Mouse (Mus musculus): ENCODE measurements at regions not wholly inside any gene's neighbourhood (a gene's known extent, or its start where the extent isn't known, plus 50 kb on each side); places are given as distances from the start of the nearest gene placed in this dataset.

DNA sequence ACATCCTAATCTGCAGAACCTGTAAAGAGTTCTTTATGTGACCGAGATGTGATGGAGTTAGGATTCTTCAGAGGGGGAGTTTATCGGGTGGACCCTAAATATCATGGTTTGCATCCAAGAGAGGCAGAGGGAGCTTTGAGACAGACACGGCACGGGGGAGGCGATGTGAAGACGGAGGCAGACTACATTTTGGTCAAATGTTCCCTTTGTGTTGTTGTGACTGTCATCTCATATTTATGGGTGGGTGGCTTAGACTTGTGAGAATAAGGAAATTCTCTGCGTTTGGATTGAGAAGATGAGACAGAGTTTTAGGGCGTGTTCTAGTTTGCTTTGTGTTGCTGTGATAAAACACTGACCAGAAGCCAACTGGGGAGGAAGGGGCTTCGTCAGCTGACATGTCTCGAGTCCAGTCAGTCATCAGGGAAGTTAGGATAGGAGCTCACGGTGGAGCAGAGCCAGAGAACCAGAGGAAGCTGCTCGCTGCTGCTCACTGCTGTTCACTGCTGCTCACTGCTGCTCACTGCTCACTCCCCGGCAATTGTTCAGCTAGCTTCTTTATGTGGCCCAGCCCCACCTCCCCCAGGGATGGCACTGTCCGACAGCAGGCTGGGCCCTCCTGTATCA lies 259.0 kb upstream of the Cnr1 start:
- peaks cover 5% of the 10 kb centered on the region; the same call in 1 of the 2 replicates for H3K27me3 ChIP-seq (ENCODE audit: insufficient read depth, poor library complexity, severe bottlenecking)
- no peak overlapping the region for H3K4me3 ChIP-seq
- no peaks in the 10 kb centered on the region for H3K36me3 ChIP-seq
- 65% methylated on average over 14 of the region's 14 CpGs for WGBS
- peaks cover 6% of the 10 kb centered on the region; the same call in 1 of the 2 replicates for H3K4me1 ChIP-seq
- no peaks in the 10 kb centered on the region for H3K9me3 ChIP-seq
- peak; percentile 71 for DNase-seq (ENCODE audit: low spot score)
- no peak overlapping the region for H3K27ac ChIP-seq

DNA sequence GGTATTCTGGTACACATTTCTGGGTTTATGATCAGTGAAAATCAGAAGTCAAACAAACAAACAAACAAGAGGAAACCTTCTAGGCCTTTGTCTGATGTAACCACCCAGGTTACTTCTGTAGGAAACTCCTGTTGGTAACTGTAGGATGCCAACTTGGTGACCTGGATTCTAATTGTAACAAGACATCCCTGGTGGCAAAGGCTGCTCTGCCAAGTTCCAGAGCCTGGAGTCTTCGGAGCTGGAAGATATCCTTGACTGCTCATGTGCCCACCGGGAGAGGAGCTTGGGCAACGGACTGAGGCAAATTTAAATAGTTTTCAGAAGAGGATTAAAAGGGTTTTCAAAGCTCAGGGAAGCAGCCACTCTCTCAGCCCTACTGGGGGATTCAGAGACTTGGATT lies 256.0 kb upstream of the Cnr1 start:
- Histone ChIP-seq H3K36me3 (no peaks in the 10 kb centered on the region), H3K4me1 (peaks cover 5% of the 10 kb centered on the region; the same call in 1 of the 2 replicates), H3K27ac (no peak overlapping the region), H3K27me3 (ENCODE audit: insufficient read depth, poor library complexity, severe bottlenecking) (peaks cover 5% of the 10 kb centered on the region; the same call in 1 of the 2 replicates), H3K4me3 (no peak overlapping the region), H3K9me3 (no peaks in the 10 kb centered on the region)
- DNase-seq (ENCODE audit: low spot score), result no peak
- 60% methylated on average over 3 of the region's 3 CpGs for WGBS

DNA sequence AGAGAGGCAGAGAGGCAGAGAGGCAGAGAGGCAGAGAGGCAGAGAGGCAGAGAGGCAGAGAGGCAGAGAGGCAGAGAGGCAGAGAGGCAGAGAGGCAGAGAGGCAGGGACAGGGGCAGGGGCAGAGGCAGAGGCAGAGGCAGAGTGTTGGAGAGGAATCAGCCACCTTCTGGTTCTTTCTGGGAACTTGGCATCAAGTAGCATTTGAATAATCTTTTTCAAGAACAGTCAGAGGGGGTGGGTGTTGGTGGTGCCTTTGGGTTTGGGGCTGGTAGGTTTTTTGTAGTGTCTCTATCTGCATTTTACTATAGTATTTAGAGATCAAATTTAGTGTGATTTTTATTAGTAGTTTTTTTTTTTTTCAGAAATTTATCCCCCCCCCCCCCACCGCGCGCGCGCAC lies 249.3 kb upstream of the Cnr1 start:
- no peaks in the 10 kb centered on the region for H3K27me3 ChIP-seq (ENCODE audit: insufficient read depth, poor library complexity, severe bottlenecking)
- H3K9me3 ChIP-seq, result no peaks in the 10 kb centered on the region
- no peak for DNase-seq (ENCODE audit: low spot score)
- no peaks in the 10 kb centered on the region for H3K4me1 ChIP-seq
- no peaks in the 10 kb centered on the region for H3K36me3 ChIP-seq
- no peak overlapping the region for H3K4me3 ChIP-seq
- no peak overlapping the region for H3K27ac ChIP-seq
- WGBS, result 100% methylated on average over 1 of the region's 5 CpGs

DNA sequence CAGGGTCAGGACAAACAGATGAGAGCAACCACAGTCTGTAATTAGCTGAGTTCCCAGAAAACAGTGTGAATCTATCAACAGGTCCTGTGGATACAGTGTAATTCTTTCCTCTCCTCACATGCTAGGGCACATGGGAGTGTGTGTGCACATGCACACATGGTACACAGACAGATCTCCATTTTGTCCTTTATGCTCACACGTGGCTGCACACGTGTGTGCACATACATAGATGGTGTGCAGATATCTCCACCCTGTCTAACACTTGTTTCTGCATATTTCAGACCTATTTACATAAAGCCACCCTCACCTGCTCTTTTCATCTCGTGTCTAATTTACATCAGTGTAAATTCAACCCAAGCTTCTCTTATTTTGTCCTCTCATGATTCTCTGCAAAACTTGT lies 245.0 kb upstream of the Cnr1 start:
- Histone ChIP-seq H3K9me3 (no peaks in the 10 kb centered on the region), H3K4me3 (no peak overlapping the region), H3K27me3 (ENCODE audit: insufficient read depth, poor library complexity, severe bottlenecking) (no peaks in the 10 kb centered on the region), H3K27ac (no peak overlapping the region), H3K36me3 (no peaks in the 10 kb centered on the region), H3K4me1 (no peaks in the 10 kb centered on the region)
- no peak for DNase-seq (ENCODE audit: low spot score)
- 75% methylated on average over 3 of the region's 3 CpGs for WGBS

DNA sequence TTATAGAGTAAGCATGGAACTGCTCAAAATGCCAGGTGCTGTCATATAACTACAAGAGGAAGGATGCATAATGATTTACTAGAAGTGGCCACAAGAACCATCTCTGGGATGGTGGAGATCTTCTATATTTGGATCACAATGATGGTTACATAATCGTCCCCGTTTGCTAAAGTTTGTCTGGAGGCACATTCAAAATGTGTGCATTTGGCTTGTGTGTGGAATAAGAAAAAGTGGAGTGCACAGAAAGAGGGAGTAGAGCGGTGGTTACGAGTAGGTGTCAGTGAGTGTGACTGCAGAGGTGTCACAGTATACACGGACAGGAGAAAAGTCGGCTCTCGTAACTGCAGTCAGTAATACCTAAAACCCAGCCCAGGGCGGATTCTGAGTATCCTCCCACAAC lies 238.3 kb upstream of the Cnr1 start:
- no peak for DNase-seq (ENCODE audit: low spot score)
- H3K9me3 ChIP-seq, result no peaks in the 10 kb centered on the region
- H3K4me3 ChIP-seq, result no peak overlapping the region
- no peaks in the 10 kb centered on the region for H3K4me1 ChIP-seq
- H3K27me3 ChIP-seq (ENCODE audit: insufficient read depth, poor library complexity, severe bottlenecking), result no peaks in the 10 kb centered on the region
- no peak overlapping the region for H3K27ac ChIP-seq
- H3K36me3 ChIP-seq, result no peaks in the 10 kb centered on the region
- 87% methylated on average over 8 of the region's 8 CpGs for WGBS

DNA sequence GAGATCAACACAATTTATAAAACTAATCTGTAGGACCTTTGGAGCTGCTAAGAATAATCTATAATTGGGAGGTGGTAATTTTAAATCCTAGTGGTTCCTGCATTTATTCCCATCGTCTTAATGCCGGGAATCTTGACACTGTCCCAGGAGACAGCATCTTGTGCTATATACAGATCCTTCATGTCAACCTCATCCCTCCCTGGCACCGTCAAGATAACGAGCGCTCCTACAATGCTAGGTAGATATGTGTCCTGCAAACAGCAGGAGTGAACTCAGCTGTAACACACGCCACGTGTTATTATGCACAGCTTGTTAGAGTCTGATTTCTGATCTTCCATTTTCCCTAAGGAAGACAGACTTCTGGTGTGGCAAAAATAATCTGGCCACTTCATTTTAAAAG lies 237.0 kb upstream of the Cnr1 start:
- WGBS, result 63% methylated on average over 7 of the region's 7 CpGs
- H3K36me3 ChIP-seq, result no peaks in the 10 kb centered on the region
- H3K4me1 ChIP-seq, result no peaks in the 10 kb centered on the region
- no peak overlapping the region for H3K4me3 ChIP-seq
- no peak overlapping the region for H3K27ac ChIP-seq
- no peaks in the 10 kb centered on the region for H3K9me3 ChIP-seq
- no peaks in the 10 kb centered on the region for H3K27me3 ChIP-seq (ENCODE audit: insufficient read depth, poor library complexity, severe bottlenecking)
- no peak for DNase-seq (ENCODE audit: low spot score)

DNA sequence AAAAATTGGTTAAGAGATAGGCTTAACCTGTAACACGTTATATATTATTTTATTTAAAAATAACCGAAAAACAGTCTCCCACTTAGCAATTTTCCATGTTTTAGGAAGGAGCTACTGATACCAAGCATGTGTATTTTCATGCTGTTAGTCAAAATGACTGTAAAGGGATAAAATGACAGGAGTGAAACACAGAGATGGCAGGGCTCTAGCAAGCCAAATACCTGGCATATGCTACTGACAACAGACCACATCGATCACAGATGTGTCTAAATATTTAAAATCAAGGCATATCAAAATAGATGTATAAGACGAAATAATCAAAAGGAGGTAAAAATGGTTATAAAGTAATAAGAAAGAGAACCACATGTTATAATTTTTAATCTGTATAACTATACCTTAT lies 231.0 kb upstream of the Cnr1 start:
- Histone ChIP-seq H3K27me3 (ENCODE audit: insufficient read depth, poor library complexity, severe bottlenecking) (no peaks in the 10 kb centered on the region), H3K4me1 (no peaks in the 10 kb centered on the region), H3K4me3 (no peak overlapping the region), H3K27ac (no peak overlapping the region), H3K9me3 (no peaks in the 10 kb centered on the region), H3K36me3 (no peaks in the 10 kb centered on the region)
- DNase-seq (ENCODE audit: low spot score), result no peak
- WGBS, result 82% methylated on average over 4 of the region's 4 CpGs

DNA sequence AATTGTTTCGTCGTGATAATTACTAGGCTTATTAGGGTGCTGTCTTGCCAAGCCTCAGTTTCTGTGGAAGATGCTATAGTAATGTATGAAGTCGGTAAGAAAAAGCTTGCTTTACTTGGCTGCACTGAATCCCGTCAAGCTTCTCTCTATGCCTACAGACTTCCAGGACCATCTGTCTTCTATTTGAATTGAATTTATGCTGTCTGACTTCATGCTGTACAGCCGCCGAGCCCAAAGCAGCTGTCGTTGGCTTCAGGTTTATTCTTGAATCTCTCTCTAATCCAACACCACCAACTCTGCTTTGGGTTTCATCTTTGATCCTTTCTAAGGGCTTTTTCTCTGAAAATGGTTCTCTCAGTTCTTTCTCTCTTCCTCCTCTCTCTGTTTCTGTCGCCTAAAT lies 227.4 kb upstream of the Cnr1 start:
- Histone ChIP-seq H3K36me3 (no peaks in the 10 kb centered on the region), H3K27ac (no peak overlapping the region), H3K4me1 (no peaks in the 10 kb centered on the region), H3K4me3 (no peak overlapping the region), H3K27me3 (ENCODE audit: insufficient read depth, poor library complexity, severe bottlenecking) (no peaks in the 10 kb centered on the region), H3K9me3 (no peaks in the 10 kb centered on the region)
- DNase-seq (ENCODE audit: low spot score), result no peak
- 82% methylated on average over 8 of the region's 8 CpGs for WGBS

DNA sequence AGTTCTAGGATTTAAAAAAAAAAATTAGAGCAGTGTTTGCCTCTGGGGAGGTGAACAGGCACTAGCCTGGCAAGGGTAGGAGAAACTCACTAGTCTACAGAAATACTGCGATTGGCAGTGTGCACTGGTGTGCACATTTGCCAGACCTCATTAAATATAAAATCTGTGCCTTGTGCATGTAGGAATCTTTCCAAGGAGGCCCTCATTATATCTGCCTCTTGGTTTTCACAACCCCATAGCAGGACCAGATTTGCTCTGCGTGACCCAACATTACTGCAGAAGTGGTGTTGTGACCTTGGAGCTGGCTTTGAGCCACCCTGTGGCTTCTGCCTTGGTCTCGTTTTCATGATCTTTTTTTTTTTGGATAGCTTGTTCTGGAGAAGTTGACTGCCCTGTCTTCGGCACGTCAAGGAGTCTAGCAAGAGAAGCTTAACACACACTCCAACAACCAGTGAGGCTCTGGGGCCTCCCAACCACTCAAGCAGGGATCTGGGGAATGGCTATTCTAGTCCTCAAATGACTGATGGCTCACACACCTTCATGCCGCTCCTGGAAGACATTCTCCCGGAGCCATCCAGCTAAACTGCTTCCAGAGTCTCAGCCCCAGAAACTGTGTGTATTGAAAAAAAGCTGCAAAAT lies 222.2 kb upstream of the Cnr1 start:
- Histone ChIP-seq H3K4me1 (no peaks in the 10 kb centered on the region), H3K27ac (no peak overlapping the region), H3K27me3 (ENCODE audit: insufficient read depth, poor library complexity, severe bottlenecking) (no peaks in the 10 kb centered on the region), H3K36me3 (no peaks in the 10 kb centered on the region), H3K4me3 (no peak overlapping the region), H3K9me3 (no peaks in the 10 kb centered on the region)
- DNase-seq (ENCODE audit: low spot score), result no peak
- 79% methylated on average over 7 of the region's 7 CpGs for WGBS

DNA sequence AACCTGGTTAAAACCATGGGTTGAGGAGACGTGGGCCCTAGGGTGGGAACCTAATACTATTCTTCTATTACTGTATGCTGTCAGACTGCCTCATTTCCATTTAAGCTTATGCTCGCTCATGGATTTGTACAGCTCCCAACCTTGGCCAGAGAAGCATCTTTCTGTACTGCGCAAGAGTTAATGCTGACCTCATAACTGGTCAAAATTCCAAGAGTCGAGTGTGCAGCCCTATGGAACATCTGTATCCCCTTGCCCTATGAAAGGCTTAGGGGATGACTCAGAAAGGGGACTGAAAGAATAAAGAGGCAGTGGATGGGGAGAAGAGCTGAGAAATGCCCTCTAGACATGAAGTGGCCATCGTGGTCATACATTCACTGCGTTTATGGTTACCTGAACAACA lies 218.7 kb upstream of the Cnr1 start:
- H3K27me3 ChIP-seq (ENCODE audit: insufficient read depth, poor library complexity, severe bottlenecking), result no peaks in the 10 kb centered on the region
- H3K4me1 ChIP-seq, result no peaks in the 10 kb centered on the region
- no peak overlapping the region for H3K27ac ChIP-seq
- DNase-seq (ENCODE audit: low spot score), result no peak
- no peaks in the 10 kb centered on the region for H3K9me3 ChIP-seq
- 89% methylated on average over 6 of the region's 6 CpGs for WGBS
- H3K4me3 ChIP-seq, result no peak overlapping the region
- H3K36me3 ChIP-seq, result no peaks in the 10 kb centered on the region

DNA sequence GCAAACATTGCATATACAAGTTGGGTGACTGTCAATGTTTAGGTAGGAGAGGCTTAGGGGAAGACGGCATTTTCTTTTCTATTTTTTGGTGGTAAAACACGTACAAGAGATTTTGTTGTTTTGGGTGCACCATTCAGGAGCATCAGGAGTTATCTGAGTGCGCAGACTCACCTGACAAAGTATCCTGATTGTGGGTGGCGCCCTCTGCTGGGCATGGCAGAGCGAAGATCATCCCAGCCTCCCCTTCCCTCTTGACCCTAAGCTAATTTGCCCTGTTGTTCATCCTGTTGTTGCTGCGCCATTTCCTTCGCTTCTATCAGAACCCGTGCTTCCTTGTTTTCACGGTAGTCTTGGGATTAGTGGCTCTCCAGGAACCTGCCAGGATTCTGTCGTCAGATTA lies 217.6 kb upstream of the Cnr1 start:
- Histone ChIP-seq H3K27ac (no peak overlapping the region), H3K27me3 (ENCODE audit: insufficient read depth, poor library complexity, severe bottlenecking) (no peaks in the 10 kb centered on the region), H3K9me3 (no peaks in the 10 kb centered on the region), H3K4me3 (no peak overlapping the region), H3K36me3 (no peaks in the 10 kb centered on the region), H3K4me1 (no peaks in the 10 kb centered on the region)
- WGBS, result 50% methylated on average over 10 of the region's 10 CpGs
- no peak for DNase-seq (ENCODE audit: low spot score)

DNA sequence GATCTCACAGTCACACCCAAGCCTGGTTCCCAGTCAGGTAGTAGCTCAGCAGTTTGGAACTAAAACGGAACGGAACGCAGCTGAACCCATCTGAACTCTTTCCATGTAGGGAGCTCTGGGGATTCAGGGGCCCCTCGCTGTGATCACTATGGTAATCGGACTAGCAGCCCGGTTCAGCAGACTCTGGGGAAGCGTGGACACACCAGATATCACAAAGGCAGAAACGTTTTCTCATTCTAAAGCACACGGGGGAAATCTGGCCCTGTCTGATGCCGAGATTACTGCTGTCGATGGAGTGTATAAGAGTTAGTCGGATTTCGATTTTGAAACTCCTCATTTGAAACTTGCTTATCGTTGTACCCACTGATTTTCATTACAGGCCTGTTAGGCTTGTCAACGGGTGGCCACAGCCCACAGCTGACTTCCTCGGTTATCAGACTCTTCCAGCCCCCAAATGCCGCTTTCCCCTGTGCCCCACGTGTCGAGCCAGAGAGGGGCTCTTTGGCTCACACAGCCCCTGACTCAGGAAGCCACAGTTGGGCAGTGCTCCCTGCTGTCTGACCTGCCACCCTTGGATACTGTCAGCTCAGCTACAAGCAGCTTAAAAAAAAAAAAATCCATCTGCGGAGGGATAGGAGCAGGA lies 207.8 kb upstream of the Cnr1 start:
- no peaks in the 10 kb centered on the region for H3K27me3 ChIP-seq (ENCODE audit: insufficient read depth, poor library complexity, severe bottlenecking)
- peaks cover 11% of the 10 kb centered on the region for H3K4me1 ChIP-seq
- H3K4me3 ChIP-seq, result peak overlapping the region; percentile 39
- peak overlapping the region; percentile 53 for H3K27ac ChIP-seq
- no peaks in the 10 kb centered on the region for H3K36me3 ChIP-seq
- no peaks in the 10 kb centered on the region for H3K9me3 ChIP-seq
- WGBS, result 16% methylated on average over 20 of the region's 20 CpGs
- no peak for DNase-seq (ENCODE audit: low spot score)

DNA sequence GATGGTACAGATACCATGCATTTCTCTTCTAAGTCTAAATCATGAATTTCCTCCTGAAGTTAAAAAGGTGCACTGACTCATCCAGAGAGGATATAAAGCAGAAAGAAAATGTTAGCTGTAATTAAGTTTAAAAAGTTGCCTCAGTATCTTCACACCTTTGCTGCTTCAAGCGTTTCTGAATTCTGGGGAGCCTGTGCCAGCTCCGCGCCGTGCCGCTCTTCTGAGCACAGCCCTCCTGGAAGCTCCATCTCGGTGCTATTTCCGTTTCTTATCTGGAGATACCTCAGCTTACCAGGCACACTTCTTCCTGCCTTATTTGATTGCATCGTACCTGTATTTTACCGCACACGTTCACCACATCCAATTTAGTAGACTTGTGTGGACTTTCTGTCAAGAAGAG lies 203.4 kb upstream of the Cnr1 start:
- no peaks in the 10 kb centered on the region for H3K27me3 ChIP-seq (ENCODE audit: insufficient read depth, poor library complexity, severe bottlenecking)
- no peaks in the 10 kb centered on the region for H3K36me3 ChIP-seq
- H3K4me3 ChIP-seq, result no peak overlapping the region
- 75% methylated on average over 10 of the region's 10 CpGs for WGBS
- no peak for DNase-seq (ENCODE audit: low spot score)
- no peak overlapping the region for H3K27ac ChIP-seq
- H3K9me3 ChIP-seq, result no peaks in the 10 kb centered on the region; the same call in 1 of the 2 replicates
- peaks cover 11% of the 10 kb centered on the region for H3K4me1 ChIP-seq

Measured in heart, embryonic 10.5 days (tissue).